Mouse (Mus musculus) lung, adult 2 months (tissue): ENCODE measurements at regions not wholly inside any gene's neighbourhood (a gene's known extent, or its start where the extent isn't known, plus 50 kb on each side); places are given as distances from the start of the nearest gene placed in this dataset.

Experiments used
- DNase-seq: peaks from one replicate; pipeline ENCODE4 v3.0.0; 2022
- H3K4me1 ChIP-seq: fragments of 200-500 bp; 2 replicates; pipeline ENCODE4 v1.6.1; 2011; ENCODE audit warnings: low read length; ENCODE audit not compliant: control insufficient read depth, insufficient read depth
- H3K4me3 ChIP-seq: fragments of 200-500 bp; replicated peaks from 2 replicates; pipeline ENCODE3; 2011; ENCODE audit warnings: low read depth, mild to moderate bottlenecking, control low read depth, low read length; ENCODE audit errors: extremely low read depth
- CTCF ChIP-seq: fragments of 200-500 bp; IDR thresholded peaks from 2 replicates; pipeline ENCODE4 v1.5.1; 2011; ENCODE audit warnings: mild to moderate bottlenecking, low read length, control low read depth; ENCODE audit not compliant: insufficient read depth
- POLR2A ChIP-seq: fragments of 200-500 bp; IDR thresholded peaks from 2 replicates; pipeline ENCODE4 v1.6.1; 2011; ENCODE audit warnings: low read depth, mild to moderate bottlenecking, control low read depth, low read length, borderline replicate concordance; ENCODE audit errors: extremely low read depth
- WGBS: fragments of 180-500 bp; shearing (Covaris S2); methylation state at CpG from one replicate; pipeline ENCODE4 v1.1.7; 2018; 5-methylcytosine and 5-hydroxymethylcytosine counted together

DNA sequence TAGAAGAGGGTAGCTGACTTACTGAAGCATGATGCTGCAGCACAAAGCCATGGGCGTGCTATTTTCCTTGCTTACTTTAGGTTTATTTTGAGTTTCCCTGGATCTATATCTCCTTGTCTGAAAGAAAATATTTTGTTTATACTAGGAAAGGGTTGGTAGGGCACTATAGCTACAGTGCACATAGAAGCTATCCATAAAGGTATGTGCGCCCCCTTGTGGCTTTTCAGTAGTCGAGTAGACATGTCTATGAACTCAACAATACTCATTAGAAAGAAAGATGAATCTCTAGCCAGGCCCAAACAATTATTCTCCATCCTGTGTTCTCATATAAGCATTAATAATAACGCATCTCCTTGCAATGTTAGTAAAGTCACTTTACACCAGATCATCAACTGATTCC lies 114.3 kb downstream of the Rab38 start:
- DNase-seq = peak; percentile 46
- H3K4me3 ChIP-seq = no peak overlapping the region
- peaks cover 2% of the 10 kb centered on the region; the same call in 1 of the 2 replicates for H3K4me1 ChIP-seq
- TF ChIP-seq POLR2A (no peak), CTCF (no peak)
- 8% methylated on average over 4 of the region's 4 CpGs for WGBS

- Histone ChIP-seq H3K4me3 (no peak overlapping the region), H3K4me1 (peaks cover 2% of the 10 kb centered on the region; the same call in 1 of the 2 replicates)
- WGBS = 63% methylated on average over 5 of the region's 5 CpGs
- no peak for DNase-seq
- no peak for TF ChIP-seq CTCF
- TF ChIP-seq POLR2A = no peak
Observed at GRCm38 (mm10) chr7:88544976-88545654, 115.0 kb downstream of the Rab38 start.

GRCm38 (mm10) chr7:88575073-88575472 lies 145.0 kb downstream of the Rab38 start:
- DNase-seq = no peak
- Histone ChIP-seq H3K4me1 (no peaks in the 10 kb centered on the region), H3K4me3 (no peak overlapping the region)
- 70% methylated on average over 1 of the region's 1 CpGs for WGBS
- no peak for TF ChIP-seq POLR2A
- no peak for TF ChIP-seq CTCF

DNA sequence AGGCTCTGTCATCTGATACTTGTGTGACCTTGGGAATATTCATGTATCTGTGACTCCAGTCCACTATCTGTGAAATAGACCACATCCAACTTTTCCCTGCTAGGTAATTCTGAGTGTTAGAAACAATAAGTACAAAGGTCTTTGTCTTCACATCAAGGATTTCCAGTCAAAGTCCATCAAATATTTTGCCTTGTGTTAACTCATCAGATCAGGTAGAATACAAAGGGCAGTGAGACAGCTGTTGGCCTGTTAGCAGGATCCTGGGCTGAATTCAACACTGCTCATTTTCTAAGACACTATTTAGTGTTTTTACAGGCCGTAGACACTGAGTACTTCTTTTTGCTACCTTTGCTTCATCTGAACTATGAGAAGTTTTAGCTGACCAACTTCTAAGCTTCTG lies 170.7 kb downstream of the Rab38 start:
- no peak for DNase-seq
- Histone ChIP-seq H3K4me3 (no peak overlapping the region), H3K4me1 (no peaks in the 10 kb centered on the region)
- 80% methylated on average over 1 of the region's 1 CpGs for WGBS
- TF ChIP-seq CTCF = no peak
- TF ChIP-seq POLR2A = no peak
